ENCODE assay signal across 11 mouse cellular contexts in the genomic region with DNA sequence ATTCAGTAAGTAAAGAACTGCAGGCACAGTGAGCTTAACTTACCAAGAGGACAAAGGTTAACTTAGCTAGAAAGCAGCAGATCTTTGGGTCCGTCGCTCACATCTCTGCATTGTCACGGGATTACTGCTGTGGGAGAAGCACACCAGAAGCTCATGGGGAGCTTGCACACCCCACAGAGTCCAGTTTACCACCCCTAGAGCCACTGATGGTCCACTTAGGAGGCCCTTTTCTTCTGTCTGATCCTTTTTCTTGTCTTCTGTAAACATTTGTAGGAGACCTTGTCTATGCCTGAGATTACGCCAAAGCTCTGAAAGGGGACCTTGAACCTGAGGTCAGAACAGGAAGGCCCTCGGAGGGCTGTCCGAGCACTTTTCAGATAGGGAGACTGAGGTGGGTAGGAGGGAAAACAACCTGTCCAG. TPM values are rescaled to one million over a fixed set of nuclear protein-coding genes. Genes with fewer than 3 reads are reported as not detected.
A peak's percentile ranks its signal among the peaks of the same experiment; 100 is the strongest.
DNase-seq lines count a peak whose midpoint lies in the region; ATAC-seq lines count a peak whose summit lies in the region.
"Had no signal": no experiment of that assay in that cellular context is flagged by ENCODE, and none has a peak within 500 bp of the region (broad histone marks: within the 10 kb centered on the region; RNA-seq: fewer than 3 reads in every experiment).

No protein-coding gene starts in this region.

- 54% methylated on average over 6 of the region's 6 CpGs for WGBS in heart, embryonic 12.5 days
- 44% methylated on average over 6 of the region's 6 CpGs for WGBS in intestine, embryonic 14.5 days
- 57% methylated on average over 6 of the region's 6 CpGs for WGBS in kidney, embryonic 15.5 days
- 57% methylated on average over 6 of the region's 6 CpGs for WGBS in liver, embryonic 12.5 days (ENCODE audit: insufficient replicate concordance)
- 50% methylated on average over 6 of the region's 6 CpGs for WGBS in forebrain, embryonic 12.5 days

- peak overlapping the region; percentile 31 for H3K4me2 ChIP-seq in heart, embryonic 12.5 days
- H3K4me2 ChIP-seq in intestine, embryonic 14.5 days (ENCODE audit: low read length) = 0 out of 2 replicates have a peak overlapping the region, but pooled peaks have one; percentile 2
- no peak overlapping the region for H3K4me2 ChIP-seq in kidney, embryonic 15.5 days
- peak overlapping the region; percentile 5; the same call in 1 of the 2 replicates for H3K4me2 ChIP-seq in liver, embryonic 12.5 days
- H3K4me2 ChIP-seq in forebrain, embryonic 12.5 days = no peak overlapping the region

- H3K9me3 ChIP-seq in heart, embryonic 12.5 days (replicated peaks) = no peaks in the 10 kb centered on the region
- H3K9me3 ChIP-seq in intestine, embryonic 14.5 days (ENCODE audit: control insufficient read depth, low read length) = no peaks in the 10 kb centered on the region
- no peaks in the 10 kb centered on the region for H3K9me3 ChIP-seq in kidney, embryonic 15.5 days (replicated peaks)
- H3K9me3 ChIP-seq in liver, embryonic 12.5 days (replicated peaks) = no peaks in the 10 kb centered on the region
- H3K9me3 ChIP-seq in forebrain, embryonic 12.5 days = no peaks in the 10 kb centered on the region

- no peaks in the 10 kb centered on the region for H3K36me3 ChIP-seq in heart, embryonic 12.5 days
- no peaks in the 10 kb centered on the region for H3K36me3 ChIP-seq in intestine, embryonic 14.5 days (ENCODE audit: control insufficient read depth, insufficient read depth, low read length)
- no peaks in the 10 kb centered on the region for H3K36me3 ChIP-seq in kidney, embryonic 15.5 days
- no peaks in the 10 kb centered on the region for H3K36me3 ChIP-seq in liver, embryonic 12.5 days
- H3K36me3 ChIP-seq in forebrain, embryonic 12.5 days (replicated peaks) = no peaks in the 10 kb centered on the region

- 0 out of 2 replicates have a peak overlapping the region, but pooled peaks have one; percentile 20 for H3K9ac ChIP-seq in heart, embryonic 12.5 days
- no peak overlapping the region for H3K9ac ChIP-seq in intestine, embryonic 14.5 days (ENCODE audit: low read length)
- no peak overlapping the region for H3K9ac ChIP-seq in kidney, embryonic 15.5 days
- no peak overlapping the region for H3K9ac ChIP-seq in liver, embryonic 12.5 days
- H3K9ac ChIP-seq in forebrain, embryonic 12.5 days = no peak overlapping the region

- peaks cover 92% of the 10 kb centered on the region for H3K4me1 ChIP-seq in heart, embryonic 12.5 days (replicated peaks)
- H3K4me1 ChIP-seq in intestine, embryonic 14.5 days (replicated peaks; ENCODE audit: control insufficient read depth, insufficient read depth, low read length) = peaks cover 14% of the 10 kb centered on the region; the same call in 1 of the 2 replicates
- peaks cover 27% of the 10 kb centered on the region for H3K4me1 ChIP-seq in kidney, embryonic 15.5 days
- peaks cover 81% of the 10 kb centered on the region for H3K4me1 ChIP-seq in liver, embryonic 12.5 days
- peaks cover 29% of the 10 kb centered on the region for H3K4me1 ChIP-seq in forebrain, embryonic 12.5 days

- no peak for DNase-seq in heart, adult 18-20 months
- no peak for DNase-seq in intestine, embryonic 14.5 days (ENCODE audit: low spot score)
- no peak for DNase-seq in cerebellum, postnatal 10 days
- no peak for DNase-seq in spleen, postnatal 36 days (ENCODE audit: low spot score in 2 of 2)
- DNase-seq: right cerebral cortex, postnatal 14 days; thymus, postnatal 25 days had no signal

- no peak for ATAC-seq in heart, embryonic 12.5 days (ENCODE audit: insufficient number of reproducible peaks, low FRiP score)
- ATAC-seq in intestine, embryonic 14.5 days (replicated peaks; ENCODE audit: low FRiP score, low TSS enrichment, low read depth) = 0 out of 2 replicates have a peak, but pooled peaks have one; percentile 34
- ATAC-seq in kidney, embryonic 15.5 days (replicated peaks; ENCODE audit: low FRiP score) = peak; percentile 28; the same call in 1 of the 2 replicates
- ATAC-seq in liver, embryonic 12.5 days = no peak
- ATAC-seq in forebrain, embryonic 12.5 days (ENCODE audit: low FRiP score) = no peak

- peak overlapping the region; percentile 41; the same call in 1 of the 2 replicates for H3K27ac ChIP-seq in heart, embryonic 12.5 days (ENCODE audit: poor library complexity, severe bottlenecking)
- H3K27ac ChIP-seq in intestine, embryonic 14.5 days (ENCODE audit: low read depth) = no peak overlapping the region
- H3K27ac ChIP-seq in kidney, embryonic 15.5 days = peak overlapping the region; percentile 71
- 0 out of 2 replicates have a peak overlapping the region, but pooled peaks have one; percentile 16 for H3K27ac ChIP-seq in liver, embryonic 12.5 days
- no peak overlapping the region for H3K27ac ChIP-seq in forebrain, embryonic 12.5 days
- H3K27ac ChIP-seq: macrophage had no signal

- peaks cover 4% of the 10 kb centered on the region; the same call in 1 of the 2 replicates for H3K27me3 ChIP-seq in heart, embryonic 12.5 days (replicated peaks)
- H3K27me3 ChIP-seq in intestine, embryonic 14.5 days (replicated peaks; ENCODE audit: control insufficient read depth, insufficient read depth, low read length) = no peaks in the 10 kb centered on the region
- H3K27me3 ChIP-seq in kidney, embryonic 15.5 days = no peaks in the 10 kb centered on the region
- no peaks in the 10 kb centered on the region; the same call in 1 of the 2 replicates for H3K27me3 ChIP-seq in liver, embryonic 12.5 days (replicated peaks)
- H3K27me3 ChIP-seq in forebrain, embryonic 12.5 days = no peaks in the 10 kb centered on the region

- no peak overlapping the region for H3K4me3 ChIP-seq in heart, embryonic 12.5 days
- no peak overlapping the region for H3K4me3 ChIP-seq in intestine, embryonic 14.5 days (ENCODE audit: low read depth, low read length)
- no peak overlapping the region for H3K4me3 ChIP-seq in kidney, embryonic 15.5 days (replicated peaks)
- no peak overlapping the region for H3K4me3 ChIP-seq in liver, embryonic 12.5 days
- no peak overlapping the region for H3K4me3 ChIP-seq in forebrain, embryonic 12.5 days (replicated peaks)

RNA-seq across cellular contexts. Expression of gene Abtb2, which starts 28.5 kb away (rescaled TPM):
- polyA plus RNA-seq in heart, embryonic 12.5 days (2016; fragmentation: Nextera tagmentation; extraction: Ambion mirVana) = 28.0 and 29.5 TPM in 2 replicates
- 10 to 100 TPM; 22.1 to 26.7 TPM for total RNA-seq in heart, adult 18-20 months (2021)
- 4.1 and 4.4 TPM in 2 replicates for polyA plus RNA-seq in intestine, embryonic 14.5 days (2014; fragmentation: Nextera tagmentation; extraction: Ambion mirVana)
- 7.7 and 8.4 TPM in 2 replicates for polyA plus RNA-seq in kidney, embryonic 15.5 days (2015; fragmentation: Nextera tagmentation; extraction: Ambion mirVana)
- polyA plus RNA-seq in liver, embryonic 12.5 days (2016; fragmentation: Nextera tagmentation; extraction: Ambion mirVana) = 4.1 and 4.5 TPM in 2 replicates
- polyA plus RNA-seq in forebrain, embryonic 12.5 days (2016; fragmentation: Nextera tagmentation; extraction: Ambion mirVana) = 14.9 and 15.7 TPM in 2 replicates

Comparison
In these comparisons a context has a peak if more than half of its experiments do, and no peak if none do; other contexts are left out.
1. ATAC-seq: peak in intestine, embryonic 14.5 days (single experiment) and kidney, embryonic 15.5 days (single experiment); none in heart, embryonic 12.5 days (single experiment), liver, embryonic 12.5 days (single experiment) and forebrain, embryonic 12.5 days (single experiment).
2. H3K27ac ChIP-seq: peak in heart, embryonic 12.5 days (single experiment), kidney, embryonic 15.5 days (single experiment) and liver, embryonic 12.5 days (single experiment); none in intestine, embryonic 14.5 days (single experiment) and forebrain, embryonic 12.5 days (single experiment).
3. H3K4me2 ChIP-seq: peak in heart, embryonic 12.5 days (single experiment), intestine, embryonic 14.5 days (single experiment) and liver, embryonic 12.5 days (single experiment); none in kidney, embryonic 15.5 days (single experiment) and forebrain, embryonic 12.5 days (single experiment).